Mouse (Mus musculus): Measurements from ENCODE around the gene Col6a5. TPM values are rescaled to one million over a fixed set of nuclear protein-coding genes. Genes with fewer than 3 reads are reported as not detected.

Gene Col6a5
- polyA plus RNA-seq, 1 experiment from 2014 or later, result not detected

Other genes starting within 250 kb of the Col6a5 start
- 0.02 and 0.14 TPM in 2 replicates for gene Col6a6, start 132.5 kb downstream of the Col6a5 start, polyA plus RNA-seq (2016; fragmentation: Nextera tagmentation; extraction: Ambion mirVana)
- 0.06 and 0.10 TPM in 2 replicates for gene Col6a4, start 136.1 kb upstream of the Col6a5 start, polyA plus RNA-seq (2016; fragmentation: Nextera tagmentation; extraction: Ambion mirVana)
- 5.0 and 8.4 TPM in 2 replicates for gene Glyctk, start 197.5 kb upstream of the Col6a5 start, polyA plus RNA-seq (2016; fragmentation: Nextera tagmentation; extraction: Ambion mirVana)
- gene Wdr82, start 210.3 kb upstream of the Col6a5 start, polyA plus RNA-seq (2016; fragmentation: Nextera tagmentation; extraction: Ambion mirVana), result 23.4 and 29.3 TPM in 2 replicates
- gene Ppm1m, start 239.1 kb upstream of the Col6a5 start, polyA plus RNA-seq (2016; fragmentation: Nextera tagmentation; extraction: Ambion mirVana), result 46.2 and 52.1 TPM in 2 replicates
- gene Twf2, start 242.5 kb upstream of the Col6a5 start, polyA plus RNA-seq (2016; fragmentation: Nextera tagmentation; extraction: Ambion mirVana), result 69.7 and 74.8 TPM in 2 replicates

Measured in midbrain, embryonic 10.5 days (tissue).